Mouse (Mus musculus) naive thymus-derived CD4-positive, alpha-beta T cell, adult 2 months (primary cell): ENCODE measurements around the gene Dnaaf5.

ENCODE experiments used
- DNase-seq: peaks from one replicate; pipeline ENCODE4 v3.0.0-alpha.2; 2011; ENCODE audit warnings: low read depth

The Dnaaf5 gene

DNA sequence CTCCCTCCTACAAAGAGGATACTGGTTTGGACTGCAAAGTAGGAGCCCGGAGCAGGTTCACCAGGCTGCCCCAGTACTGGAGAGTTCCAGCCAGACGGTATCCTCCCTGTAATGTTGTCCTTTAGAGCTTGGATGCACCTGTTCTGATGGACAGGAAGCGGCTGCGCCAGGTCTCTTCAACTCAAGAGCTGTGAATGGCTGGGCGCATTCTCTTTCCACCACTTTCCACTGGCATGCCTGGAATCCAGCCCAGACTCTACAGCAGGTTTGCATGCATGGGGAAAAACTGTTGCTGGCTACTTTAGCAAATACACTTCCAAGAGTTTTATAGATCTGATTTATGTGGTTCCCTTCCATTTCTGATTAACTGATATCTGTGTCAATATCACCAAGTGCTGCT lies 8.7 kb upstream of the Dnaaf5 start:
- DNase-seq = no peak

DNA sequence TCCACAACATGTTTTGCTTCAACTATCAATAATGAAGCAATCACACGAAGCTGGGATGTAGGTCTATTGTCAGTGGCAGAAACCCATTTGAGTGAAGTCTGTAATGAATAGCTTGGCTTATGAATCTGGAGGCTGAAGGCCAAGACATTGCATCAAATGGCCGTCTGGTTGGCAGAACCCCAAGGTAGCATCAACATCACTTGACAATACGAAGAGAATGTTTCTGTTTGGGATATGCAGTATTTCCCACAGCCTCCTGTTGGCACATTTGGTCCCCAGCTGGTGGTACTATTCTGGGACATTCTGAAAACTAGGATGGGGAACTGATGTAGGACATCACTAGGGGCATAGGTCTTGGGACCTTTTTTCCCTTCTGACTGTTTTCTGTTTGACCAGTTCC lies 6.1 kb upstream of the Dnaaf5 start:
- no peak for DNase-seq

DNA sequence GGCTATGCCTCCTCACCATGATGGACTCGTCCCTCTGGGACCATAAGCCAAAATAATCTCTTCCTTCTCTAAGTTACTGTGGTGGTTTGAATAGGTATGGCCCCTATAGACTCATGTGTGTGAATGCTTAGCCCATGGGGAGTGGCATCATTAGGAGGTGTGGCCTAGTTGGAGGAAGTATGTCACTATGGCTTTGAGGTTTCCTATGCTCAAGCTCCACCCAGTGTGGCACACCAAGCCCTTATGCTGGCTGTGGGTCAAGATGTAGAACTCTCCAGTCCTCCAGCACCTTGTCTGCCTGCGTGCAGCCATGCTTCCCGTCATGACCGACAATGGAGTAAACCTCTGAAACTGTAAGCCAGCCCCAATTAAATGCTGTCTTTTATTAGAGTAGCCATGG lies 4.3 kb upstream of the Dnaaf5 start:
- DNase-seq = no peak

DNA sequence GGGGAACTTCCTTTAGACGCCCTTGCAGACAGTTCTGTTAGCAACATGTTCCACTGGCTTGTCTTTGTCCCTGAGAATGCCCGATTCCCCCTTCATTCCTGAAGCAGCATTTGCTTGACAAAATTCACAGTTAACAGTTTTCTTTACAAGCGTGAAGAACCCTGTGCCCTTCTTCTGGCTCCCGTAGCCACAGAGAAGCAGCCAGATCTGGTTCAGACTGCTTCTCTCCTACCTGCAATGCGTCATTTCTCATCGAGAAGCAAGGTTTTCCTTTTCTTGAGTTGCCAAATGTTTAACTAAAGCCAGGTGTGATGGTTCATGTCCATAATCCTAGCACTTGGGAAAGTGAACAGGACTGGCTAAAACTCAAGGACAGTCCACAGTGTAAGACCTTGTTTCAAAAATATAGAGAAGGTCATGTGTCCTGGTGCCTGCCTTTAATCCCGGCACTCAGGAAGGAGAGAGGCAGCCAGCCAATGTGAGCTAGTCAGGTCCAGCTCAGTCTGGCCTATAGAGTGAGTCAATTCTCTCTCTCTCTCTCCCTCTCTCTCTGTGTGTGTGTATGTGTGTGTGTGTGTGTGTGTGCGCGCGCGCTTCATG lies 3.4 kb upstream of the Dnaaf5 start:
- no peak for DNase-seq

DNA sequence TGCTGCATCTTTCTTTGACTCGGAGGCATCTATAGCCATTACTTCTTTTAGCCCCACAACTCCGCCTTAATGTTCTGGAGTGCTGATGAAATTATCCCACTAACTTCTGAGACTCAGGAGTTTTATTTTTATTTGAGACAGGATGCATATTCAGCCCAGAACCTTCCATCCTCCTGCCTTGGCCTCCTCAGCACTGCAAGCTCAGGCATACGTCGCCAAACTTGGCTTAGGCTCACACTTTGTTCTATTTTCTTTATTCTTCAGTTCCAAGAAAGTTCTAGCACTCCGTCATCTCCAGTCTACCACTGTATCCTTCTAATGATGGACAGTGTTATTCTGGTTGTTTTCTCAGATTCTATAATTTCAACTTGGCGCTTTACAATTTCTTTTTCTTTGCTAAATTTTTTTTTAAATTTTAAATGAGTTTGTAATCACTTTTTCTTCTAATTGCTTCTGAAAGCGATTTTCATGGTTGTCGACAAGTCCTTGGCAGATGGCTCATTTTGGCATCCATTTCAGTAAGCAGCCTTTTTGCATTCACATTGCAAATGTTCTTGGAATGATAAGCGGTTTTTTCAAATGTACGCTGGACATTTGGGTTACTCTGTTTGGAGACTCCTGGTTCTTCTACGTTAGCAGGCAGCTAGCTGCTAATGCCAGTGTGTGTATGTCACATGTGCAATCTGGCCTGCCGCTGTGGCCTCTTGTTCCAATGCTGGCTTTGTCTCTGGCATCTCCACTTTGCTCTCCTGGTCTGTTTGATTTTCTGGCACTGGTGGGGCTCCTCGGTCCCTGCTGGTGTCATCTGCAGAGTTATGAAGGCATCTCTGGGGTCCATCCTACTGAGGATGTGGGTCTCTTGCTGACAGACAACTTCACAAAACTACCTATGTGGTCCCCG lies 2.6 kb upstream of the Dnaaf5 start:
- DNase-seq = no peak

DNA sequence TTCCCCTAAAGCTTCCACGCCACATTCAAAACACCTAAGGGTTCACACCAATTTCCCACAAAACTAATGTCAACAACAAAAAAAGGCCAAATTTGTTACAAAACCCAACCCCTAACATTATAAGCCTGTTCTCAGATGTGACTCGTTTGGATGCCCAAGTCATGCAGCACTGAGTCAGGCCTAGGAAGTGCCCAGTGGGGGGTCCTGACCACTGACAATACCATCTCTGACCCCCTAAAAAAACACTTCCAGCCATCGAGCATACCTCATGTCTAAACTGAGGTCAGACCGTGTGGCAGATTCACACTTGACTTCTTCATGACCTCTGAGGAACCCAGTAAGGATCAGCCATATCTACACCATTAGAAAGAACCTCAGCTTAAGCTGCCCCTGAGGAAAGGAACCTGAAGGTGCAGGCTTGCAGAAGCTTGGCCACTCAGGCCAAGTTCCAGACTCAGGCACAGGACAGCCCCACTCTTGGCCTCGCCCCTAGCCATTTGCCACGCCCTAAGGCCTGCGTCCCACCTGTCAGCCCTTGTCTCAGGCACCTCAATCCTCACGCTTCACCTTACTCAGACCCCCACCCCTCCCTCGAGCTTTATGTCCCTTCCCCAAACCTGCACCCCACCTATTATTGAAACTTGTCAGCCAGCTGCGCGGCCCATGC lies 884 bp upstream of the Dnaaf5 start:
- DNase-seq = no peak

DNA sequence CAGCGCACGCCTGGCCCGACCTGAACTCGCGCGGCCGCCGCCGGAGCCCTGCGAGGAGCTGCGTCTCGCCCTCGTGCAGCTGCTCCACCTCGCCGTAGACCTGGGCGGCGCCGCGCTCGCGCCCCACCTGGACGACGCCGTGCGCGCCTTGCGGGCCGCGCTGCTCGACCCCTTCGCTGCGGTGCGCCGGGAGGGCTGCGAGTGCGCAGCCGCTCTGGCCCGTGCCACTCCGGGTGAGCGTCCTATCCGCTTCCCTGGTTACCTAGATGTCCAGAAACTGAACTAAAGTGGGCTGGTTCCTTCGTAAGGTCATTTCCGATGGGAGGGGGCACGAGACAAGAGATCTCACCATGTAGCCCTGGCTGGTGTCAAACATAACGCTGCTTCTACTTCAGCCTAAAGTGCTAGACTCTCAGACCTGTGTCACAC lies 594 bp downstream of the Dnaaf5 start:
- no peak for DNase-seq

DNA sequence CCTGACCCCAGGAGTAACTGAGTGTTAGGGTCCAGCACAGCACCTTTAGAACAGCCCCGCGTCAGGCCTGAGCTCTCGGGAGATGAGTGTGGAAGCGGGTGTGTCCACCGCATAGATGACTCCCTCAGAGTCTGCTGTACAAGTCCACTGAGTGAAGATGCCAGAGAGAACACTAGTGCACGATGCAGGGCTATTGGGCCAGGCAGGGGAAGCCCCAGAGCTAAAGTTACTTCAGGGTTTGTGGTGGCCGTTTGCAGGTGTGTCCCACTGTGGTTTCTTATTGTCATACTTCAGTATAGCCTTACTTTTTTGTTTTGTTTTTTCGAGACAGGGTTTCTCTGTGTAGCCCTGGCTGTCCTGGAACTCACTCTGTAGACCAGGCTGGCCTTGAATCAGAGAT lies 10.9 kb downstream of the Dnaaf5 start:
- DNase-seq = no peak

DNA sequence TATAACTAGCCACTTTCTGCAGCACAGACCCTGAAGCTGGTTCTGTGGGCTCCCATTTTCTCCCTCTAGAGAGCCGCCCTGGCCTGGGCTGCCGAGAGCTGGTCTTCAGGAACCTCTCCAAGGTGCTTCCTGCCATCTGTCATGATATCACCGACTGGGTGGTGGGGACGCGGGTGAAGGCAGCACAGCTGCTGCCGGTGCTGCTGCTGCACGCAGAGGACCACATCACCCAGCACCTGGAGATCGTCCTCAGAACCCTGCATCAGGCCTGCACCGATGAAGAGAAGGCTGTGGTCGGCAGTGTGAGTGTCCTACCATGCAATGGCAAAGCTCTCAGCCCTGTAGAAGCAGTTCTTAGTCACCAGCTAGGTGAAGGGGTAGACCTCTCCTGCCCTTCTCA lies 11.6 kb downstream of the Dnaaf5 start:
- DNase-seq = peak; percentile 53

DNA sequence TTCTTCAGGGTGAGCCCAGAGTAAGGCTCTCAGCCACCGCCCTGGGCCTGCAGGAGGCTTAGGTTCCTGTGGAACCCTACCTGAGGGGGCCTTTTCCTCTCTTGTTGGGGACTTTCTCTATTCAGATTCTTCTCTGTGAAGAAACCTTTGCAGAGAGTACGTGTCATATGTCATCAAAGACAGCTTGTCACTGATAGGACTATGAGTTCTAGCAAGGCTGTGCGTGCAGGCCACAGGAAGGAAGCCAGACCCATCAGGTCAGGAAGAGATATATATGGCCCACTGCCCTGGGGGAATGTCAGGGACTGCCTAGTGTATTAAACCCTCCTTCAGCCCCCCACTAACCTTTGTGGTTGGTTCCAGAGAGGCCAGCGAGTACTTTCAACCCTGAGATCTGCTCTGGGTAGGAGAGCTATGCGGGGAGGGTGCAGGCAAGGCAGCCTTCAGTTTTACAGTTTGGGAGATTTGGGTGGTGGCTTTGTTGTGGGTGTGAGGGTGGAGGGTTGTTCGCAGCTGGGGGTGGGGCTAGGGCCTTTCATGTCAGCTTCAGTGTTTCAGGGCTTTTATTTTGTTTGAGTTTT lies 16.8 kb downstream of the Dnaaf5 start:
- peak; percentile 89 for DNase-seq

DNA sequence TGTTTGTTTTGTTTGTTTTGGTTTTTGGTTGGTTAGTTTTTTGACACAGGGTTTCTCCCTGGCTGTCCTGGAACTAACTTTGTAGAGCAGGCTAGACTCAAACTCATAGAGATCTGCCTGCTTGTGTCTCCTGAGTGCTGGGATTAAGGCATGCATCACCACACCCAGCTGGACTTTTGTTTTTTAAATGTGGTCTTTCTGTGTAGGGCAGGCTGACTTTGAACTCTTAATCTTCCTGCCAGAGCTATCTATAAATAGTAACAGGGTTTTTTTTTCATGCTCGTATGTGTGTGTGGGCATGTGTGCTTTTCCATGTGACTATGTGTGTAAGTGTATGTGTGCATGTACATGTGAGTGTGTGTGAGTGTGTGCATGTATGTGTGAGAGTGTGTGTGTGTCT lies 17.5 kb downstream of the Dnaaf5 start:
- DNase-seq = no peak

DNA sequence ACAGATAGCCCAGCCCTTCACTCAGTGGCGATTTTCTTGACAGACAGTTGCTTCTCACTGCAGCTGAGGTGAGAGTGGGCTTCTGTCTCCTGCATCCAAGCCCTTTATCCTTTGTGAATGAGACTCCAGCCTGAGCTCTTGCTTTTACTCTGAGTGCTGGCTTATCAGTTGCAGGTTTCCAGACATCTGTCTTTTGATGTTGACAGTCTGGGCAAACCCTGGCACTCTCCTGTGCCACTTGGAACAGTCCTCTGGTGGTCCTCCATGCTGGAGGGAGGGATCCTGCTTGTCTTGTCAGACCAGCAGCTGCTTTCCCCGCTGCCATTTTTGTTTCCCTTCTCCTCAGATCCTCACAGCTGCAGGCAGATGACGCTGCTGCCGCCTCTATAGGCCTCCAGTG lies 21.9 kb downstream of the Dnaaf5 start:
- DNase-seq = no peak

DNA sequence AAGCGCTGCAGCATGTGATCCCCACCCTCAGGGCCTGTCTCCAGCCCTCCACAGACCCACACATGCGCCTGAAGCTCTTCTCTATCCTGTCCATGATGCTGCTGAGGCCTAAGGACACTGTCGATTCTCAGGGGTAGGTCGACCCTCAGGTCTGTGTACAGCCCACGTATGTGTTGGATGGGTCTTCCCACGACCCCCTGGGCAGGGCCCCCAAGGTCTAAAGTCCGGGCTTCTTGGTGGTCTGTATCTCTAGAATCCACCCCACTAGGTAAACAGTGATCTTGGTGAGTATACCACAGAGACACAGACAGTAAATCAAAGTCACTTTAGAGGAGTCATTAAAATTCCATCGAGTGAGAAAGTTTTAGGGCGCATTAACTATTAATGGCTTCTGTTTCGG lies 24.1 kb downstream of the Dnaaf5 start:
- no peak for DNase-seq

DNA sequence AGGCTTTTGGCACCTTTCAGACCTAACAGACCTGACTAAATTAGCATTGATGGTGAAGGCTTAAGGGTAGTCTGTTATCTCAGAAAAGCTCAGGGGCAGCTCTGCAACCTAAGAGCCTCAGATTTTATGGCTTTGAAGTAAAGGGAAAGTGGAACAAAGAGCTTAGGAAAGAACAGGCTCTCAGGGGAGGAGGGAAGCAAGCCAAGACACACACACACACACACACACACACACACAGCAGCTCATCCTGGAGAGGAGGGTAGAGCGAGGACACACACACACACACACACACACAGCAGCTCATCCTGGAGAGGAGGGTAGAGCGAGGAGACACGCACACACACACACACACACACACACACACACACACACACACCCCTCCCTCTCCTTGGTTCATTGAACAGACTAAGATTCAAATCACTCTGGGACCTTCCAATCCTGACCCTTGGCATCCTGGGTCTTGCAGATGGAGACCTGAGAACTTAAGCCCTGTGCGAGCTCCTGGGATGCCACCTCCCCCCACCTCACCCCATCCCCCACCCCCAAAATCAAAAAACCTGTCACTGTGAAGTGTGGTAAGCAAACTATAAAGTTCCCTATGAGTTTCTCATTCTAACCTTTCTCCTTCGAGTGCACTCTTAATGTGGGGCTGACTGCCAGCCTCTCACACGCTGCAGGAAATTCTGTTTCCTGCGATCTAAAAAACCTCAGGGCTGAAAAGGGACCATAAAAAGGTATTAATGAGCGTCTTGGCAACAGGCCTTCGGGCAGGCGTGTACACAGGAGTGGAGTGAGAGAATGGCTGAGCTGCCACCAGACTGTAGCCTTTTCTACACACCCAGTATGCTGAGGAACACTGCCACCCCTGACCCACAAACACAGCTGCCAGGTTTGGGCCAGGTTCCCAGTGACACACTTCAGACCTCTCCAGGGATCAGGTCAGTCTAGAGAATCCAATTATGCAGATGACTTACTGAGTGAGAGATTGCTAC lies 24.8 kb downstream of the Dnaaf5 start:
- peak; percentile 72 for DNase-seq

DNA sequence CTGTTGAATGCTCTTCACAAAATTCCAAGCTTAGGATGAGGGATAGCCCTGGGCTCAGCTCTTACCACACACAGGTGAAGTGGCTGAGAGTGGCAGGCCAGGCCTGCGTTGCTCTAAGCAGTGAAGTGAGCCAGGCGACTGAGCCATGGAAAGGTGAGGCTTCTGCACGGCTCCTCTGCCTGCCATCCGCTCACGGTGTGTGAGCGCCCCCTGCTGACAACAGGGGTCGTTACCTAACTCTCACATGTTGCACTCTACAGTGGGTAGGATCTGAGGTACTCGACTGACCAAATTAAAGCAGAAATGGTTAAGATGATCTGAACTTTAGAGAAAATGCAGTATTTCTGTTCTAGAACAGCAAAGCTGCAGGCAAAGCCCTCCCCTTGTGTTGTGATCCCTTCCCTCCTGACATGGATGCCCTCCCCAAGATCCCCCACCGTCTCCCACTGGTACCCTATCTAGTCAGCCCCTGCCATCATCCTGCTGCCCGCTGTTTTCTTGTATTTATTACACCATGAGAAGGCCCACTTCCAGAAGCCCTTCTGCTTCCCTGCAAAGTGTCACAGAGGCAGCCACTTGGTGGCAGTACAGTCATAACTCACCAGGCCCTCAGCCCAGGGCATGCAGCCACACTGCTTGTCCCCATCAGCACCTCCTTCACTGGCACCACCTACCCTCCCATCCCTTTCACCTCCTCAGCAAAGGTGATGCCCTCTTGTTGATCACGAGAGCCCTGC lies 29.0 kb downstream of the Dnaaf5 start:
- DNase-seq = peak; percentile 93

DNA sequence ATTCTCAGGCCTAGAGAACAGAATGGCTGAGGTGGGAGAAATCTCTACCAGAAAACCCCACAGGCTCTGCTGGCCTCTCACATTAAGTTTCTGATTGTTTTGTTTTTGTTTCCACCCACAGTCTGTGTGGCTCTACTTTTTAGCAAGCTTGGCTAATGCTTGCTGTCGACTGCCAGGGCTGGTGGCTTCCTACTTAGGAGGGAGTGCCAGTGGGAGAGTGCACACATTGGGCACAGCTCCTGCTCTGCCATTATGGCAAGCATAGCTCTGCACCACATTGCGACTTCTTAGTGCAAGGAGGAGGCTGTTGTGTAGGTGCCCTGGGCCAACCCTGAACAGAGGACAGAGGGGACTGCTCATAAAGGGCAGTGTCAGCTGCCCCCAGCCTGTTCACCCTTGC lies 33.1 kb downstream of the Dnaaf5 start:
- DNase-seq = no peak

DNA sequence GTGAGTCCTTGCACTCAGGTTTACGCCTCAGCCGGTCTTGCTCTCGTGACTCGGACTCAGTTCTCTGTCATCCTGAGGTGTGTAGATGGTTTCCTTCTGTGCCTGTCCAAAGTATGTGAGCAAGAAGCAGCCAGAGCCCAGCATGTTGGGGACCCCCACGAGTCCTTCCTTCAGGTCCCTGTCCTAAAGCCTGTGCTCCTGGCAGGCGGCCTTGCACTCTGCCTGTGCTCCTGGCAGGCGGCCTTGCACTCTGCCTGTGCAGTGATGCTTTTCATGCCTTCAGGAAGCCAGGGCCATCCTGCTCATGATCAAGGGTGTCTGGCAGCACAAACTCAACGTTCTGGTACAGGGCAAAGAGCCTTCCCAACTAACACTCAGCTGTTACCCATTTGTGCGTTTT lies 33.6 kb downstream of the Dnaaf5 start:
- DNase-seq = no peak

DNA sequence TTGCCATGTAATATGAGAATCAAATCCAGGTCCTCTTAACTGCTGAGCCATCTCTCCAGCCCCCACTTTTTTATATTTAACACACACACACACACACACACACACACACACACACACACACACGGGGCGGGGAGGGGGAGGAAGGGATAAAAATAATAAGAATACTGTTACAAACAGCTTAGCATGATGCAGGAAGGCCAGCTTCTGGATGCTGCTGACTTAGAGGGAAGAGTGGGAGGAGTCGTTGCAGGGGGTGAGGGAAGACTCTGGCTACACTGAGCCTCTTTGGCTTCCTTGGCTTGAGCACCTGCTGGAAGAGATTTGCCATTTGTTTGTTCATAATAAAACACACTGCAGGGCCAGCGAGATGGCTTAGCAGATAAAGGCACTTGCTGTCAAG lies 34.9 kb downstream of the Dnaaf5 start:
- DNase-seq = no peak

DNA sequence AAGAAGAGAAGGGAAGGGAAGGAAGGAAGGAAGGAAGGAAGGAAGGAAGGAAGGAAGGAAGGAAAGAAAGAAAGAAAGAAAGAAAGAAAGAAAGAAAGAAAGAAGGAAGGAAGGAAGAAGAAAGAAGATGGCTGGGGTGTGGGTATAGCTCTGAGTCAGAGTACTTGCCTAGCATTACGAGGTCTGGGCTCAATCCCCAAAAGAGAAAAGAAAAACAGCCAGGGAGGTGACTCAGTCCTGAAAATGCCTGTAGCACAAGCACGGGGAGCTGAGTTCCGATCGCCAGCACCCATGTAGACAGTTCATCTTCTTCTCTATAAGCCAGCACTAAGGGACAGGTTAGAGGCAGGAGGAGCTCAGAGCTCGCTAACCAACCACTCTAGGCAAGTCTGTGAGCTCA lies 39.7 kb downstream of the Dnaaf5 start:
- no peak for DNase-seq

DNA sequence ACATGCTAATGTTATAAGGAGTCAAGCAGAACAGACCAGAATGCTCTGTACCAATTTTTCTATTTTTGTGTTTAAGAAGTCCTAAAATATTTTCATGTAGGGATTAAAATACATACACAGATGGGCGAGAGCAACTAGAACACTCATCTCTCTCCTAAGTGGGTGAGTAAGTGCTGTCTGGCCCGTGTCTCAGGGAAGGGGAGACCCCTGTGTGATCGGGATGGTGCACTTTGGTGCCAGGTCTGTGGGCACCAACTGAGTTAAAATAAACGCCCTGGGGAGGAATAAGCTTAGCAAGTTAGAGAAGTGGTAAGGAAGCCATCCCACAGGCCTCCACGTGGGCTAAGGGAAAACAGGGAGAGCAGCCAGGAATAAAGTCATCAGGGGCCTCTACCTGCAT lies 40.9 kb downstream of the Dnaaf5 start:
- DNase-seq = no peak

DNA sequence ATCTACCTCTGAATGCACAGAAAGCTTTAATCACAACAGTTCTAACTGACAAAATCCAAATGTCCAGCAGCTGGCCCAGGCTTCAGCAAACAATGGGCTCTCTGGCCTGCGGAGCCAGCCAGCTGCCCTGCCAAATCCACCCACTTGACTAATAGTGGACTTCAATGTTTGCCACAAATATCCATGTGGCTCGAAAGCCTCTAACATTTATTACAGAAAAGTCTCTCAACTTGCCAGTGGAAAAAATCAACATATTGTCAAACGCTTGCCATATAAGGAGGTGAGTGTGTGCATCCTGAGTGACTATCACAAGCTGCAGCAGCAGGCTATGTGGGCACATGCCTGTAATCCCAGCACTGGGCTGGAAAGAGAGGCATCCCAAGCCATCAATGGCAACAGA lies 48.8 kb downstream of the Dnaaf5 start:
- no peak for DNase-seq
